15 mouse cellular contexts compared by ENCODE assay signal in the genomic region with DNA sequence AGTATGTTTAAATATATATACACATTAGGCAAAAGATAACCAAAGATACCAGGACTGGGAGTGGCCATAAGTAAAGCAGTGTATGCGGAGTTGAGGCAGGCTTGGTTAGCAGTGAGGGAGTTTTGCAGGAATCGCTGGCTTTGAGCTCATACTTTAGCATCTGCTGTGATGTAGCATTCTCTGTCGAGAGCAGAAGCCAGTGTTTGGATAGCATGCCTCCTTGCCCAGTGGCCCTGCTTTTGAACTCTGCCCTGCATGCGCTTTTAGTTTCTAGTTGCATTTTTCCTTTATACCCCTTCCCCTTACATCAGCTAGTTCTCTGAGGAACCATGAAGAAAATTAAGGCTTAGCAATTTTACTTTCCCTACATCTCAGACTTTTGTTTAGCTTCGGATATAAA.
"Had no signal": no experiment of that assay in that cellular context is flagged by ENCODE, and none has a peak within 500 bp of the region (broad histone marks: within the 10 kb centered on the region; RNA-seq: fewer than 3 reads in every experiment).

No protein-coding gene starts in this region.

- H3K4me3 ChIP-seq: limb, embryonic 12.5 days; limb, embryonic 15.5 days; midbrain, embryonic 13.5 days had no signal

- H3K27me3 ChIP-seq: limb, embryonic 12.5 days; limb, embryonic 15.5 days; midbrain, embryonic 13.5 days had no signal

- H3K4me1 ChIP-seq: limb, embryonic 12.5 days; limb, embryonic 15.5 days had no signal

- H3K36me3 ChIP-seq: limb, embryonic 12.5 days; limb, embryonic 15.5 days had no signal

- ATAC-seq: inflammation-experienced regulatory T-cells, adult 6 months; intestine, embryonic 16.5 days; liver, postnatal 0 days; lung, postnatal 0 days; midbrain, embryonic 13.5 days; midbrain, embryonic 16.5 days had no signal

- H3K9ac ChIP-seq: limb, embryonic 12.5 days; limb, embryonic 15.5 days; liver, embryonic 14.5 days; liver, postnatal 0 days; lung, embryonic 14.5 days; midbrain, embryonic 13.5 days had no signal

- H3K27ac ChIP-seq: limb, embryonic 12.5 days; limb, embryonic 15.5 days; liver, embryonic 14.5 days; macrophage; midbrain, embryonic 13.5 days had no signal

- H3K9me3 ChIP-seq: limb, embryonic 15.5 days had no signal

- H3K4me2 ChIP-seq: limb, embryonic 12.5 days; limb, embryonic 15.5 days; liver, embryonic 11.5 days; lung, embryonic 14.5 days; midbrain, embryonic 13.5 days had no signal

- DNase-seq: kidney, postnatal 25 days; left cerebral cortex, postnatal 4 days; liver, postnatal 0 days; lung, embryonic 14.5 days; thymus, postnatal 25 days had no signal
